Mouse (Mus musculus) bone marrow macrophage, adult 2 months (primary cell): ENCODE results near the gene Wasf1.

Experiments used
- CTCF ChIP-seq: IDR thresholded peaks from 2 replicates; pipeline ENCODE4 v1.5.1; 2012; ENCODE audit warnings: low read depth, mild to moderate bottlenecking, low read length, moderate library complexity
- POLR2A ChIP-seq: IDR thresholded peaks from 2 replicates; pipeline ENCODE4 v1.6.1; 2012; ENCODE audit warnings: mild to moderate bottlenecking, low read depth, low read length, borderline replicate concordance

DNA sequence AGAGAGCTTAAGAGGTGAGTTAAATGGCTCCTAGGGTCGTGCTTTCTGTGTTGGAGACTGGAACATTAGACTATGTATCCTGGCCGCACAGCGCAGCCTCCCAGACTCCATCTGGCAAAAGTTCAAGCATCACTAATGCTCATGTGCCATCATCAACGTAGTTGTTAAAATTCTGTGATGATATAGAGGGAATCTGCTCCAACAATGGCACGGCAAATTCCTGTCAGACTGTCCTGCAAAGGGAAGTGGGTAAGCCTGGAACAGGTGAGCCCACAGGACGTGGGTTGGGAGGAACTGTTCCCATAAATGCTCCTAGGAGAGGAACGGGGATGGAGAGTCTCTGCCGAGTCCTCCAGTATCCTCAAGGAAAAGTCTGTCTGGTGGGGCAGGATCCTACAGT, 85.3 kb downstream of the Wasf1 start:
- TF ChIP-seq CTCF (no peak), POLR2A (no peak)
